Mouse (Mus musculus): Measurements from ENCODE around the gene C1ql1. TPM values are rescaled to one million over a fixed set of nuclear protein-coding genes. Genes with fewer than 3 reads are reported as not detected.

The C1ql1 gene
- polyA plus RNA-seq (2014; fragmentation: Illumina TruSeq; extraction: RNeasy Lipid Tissue Mini Kit (QIAGEN cat#74804); ENCODE audit: low read depth, low replicate concordance), result not detected

DNA sequence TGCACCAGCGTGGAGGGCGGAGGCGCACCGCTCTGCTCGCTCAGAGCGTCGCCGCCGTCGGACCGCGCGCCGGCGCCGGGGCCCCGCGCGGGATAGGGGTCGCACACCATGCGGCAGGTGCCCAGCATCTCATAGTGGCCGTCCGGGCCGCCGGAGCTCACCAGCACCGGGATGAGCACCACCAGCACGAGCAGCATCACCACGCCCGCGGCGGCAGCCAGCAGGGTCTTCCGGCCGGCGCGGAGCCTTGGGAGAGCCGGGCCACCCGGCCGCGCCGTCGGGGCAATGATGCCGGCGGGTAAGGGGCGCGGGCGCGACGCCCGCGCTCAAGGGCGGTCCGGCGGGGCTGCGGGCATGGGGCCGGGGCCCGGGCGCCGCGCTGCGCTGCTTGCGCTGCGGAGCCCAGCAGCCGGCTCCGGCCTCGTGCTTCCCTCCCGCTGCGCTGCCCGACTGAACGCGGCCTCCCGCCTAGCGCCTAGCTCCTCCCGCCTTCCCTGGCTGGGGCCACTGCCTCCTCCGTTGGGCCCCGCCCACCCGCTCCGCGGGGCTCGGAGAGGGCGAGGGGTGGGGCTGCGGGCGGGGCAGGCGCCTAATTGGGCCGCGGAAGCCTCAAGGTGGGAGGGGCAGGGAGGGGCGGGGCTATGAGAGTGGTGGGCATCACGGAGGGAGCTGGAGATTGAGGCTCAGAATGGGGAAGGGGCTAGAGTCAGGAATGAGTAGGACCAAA is at the start of gene C1ql1:
Gene C1ql1 (minus strand): TSS at position 424 of the 727 bp plus-strand sequence.

DNA sequence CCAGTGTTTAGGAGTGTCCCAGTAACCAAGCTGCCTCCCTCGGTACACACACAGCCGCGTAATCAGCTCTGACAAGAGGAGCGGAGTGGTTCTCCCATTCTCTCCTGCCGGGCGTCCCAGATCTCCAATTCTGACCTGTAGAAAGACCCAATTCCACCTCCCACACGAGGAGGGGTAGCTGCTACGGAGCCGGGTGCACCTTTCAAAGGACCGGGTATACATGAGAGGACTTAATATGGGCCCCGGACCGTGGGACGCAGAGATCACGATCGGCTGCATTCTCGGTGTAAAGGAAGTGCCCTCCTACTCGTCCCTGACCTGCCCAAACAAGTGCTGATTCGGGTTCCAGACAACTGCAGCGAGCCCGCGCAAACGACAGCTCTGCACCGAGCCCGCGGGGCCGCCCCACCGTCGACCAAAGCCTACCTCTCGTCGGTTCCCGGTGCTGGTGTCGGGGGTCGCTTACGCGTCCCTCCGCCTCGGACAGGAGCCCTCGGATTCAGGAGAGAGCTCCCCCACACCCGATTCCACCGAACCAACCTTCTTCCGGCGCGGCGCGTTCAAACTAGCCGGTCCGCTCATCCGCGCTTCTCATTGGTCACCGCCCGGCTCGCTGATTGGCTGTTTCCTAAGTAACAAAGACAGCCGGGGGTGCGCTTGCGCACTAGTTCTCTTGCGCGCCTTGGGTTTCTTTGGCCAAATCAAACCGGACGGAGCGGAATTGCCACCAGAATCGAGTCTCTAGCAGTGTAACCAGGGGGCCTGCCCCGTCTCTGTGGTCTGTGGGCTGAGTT is 21.7 kb downstream of the C1ql1 start, which contains the start of gene Kif18b:
Gene Kif18b (minus strand): TSS at position 568 of the 794 bp plus-strand sequence.

DNA sequence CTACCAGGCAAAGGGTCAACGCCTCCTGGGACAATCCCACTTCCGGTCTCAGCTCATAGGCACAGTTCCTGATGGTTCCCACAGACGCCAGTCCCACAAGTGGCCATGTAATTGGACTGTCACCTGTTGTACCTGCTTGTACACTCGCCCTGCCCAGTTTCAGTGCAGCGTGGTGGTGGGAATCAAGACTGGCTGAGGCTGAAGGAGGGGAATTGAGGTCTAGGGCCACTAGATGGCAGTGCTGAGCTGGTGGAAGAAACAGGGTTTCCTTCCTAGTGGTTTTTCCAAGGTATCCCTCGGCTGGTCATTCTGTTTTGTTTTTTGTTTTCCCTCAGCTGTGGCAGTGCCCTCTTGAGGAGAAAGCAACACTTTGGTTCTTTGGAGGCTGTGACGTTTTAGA is 45.7 kb downstream of the C1ql1 start, which contains the start of gene Gfap:
Gene Gfap (minus strand): TSS at position 150 of the 400 bp plus-strand sequence.

Other genes starting within 250 kb of the C1ql1 start
- 44.8 TPM for gene Ccdc43, start 248.9 kb downstream of the C1ql1 start, polyA plus RNA-seq (2014; fragmentation: Illumina TruSeq; extraction: RNeasy Lipid Tissue Mini Kit (QIAGEN cat#74804); ENCODE audit: low read depth, low replicate concordance)
- gene Adam11, start 185.2 kb downstream of the C1ql1 start, polyA plus RNA-seq (2014; fragmentation: Illumina TruSeq; extraction: RNeasy Lipid Tissue Mini Kit (QIAGEN cat#74804); ENCODE audit: low read depth, low replicate concordance), result 1.1 TPM
- gene Gjc1, start 127.0 kb downstream of the C1ql1 start, polyA plus RNA-seq (2014; fragmentation: Illumina TruSeq; extraction: RNeasy Lipid Tissue Mini Kit (QIAGEN cat#74804); ENCODE audit: low read depth, low replicate concordance), result 10.1 TPM
- gene Higd1b, start 110.8 kb downstream of the C1ql1 start, polyA plus RNA-seq (2014; fragmentation: Illumina TruSeq; extraction: RNeasy Lipid Tissue Mini Kit (QIAGEN cat#74804); ENCODE audit: low read depth, low replicate concordance), result not detected
- 29.3 TPM for gene Eftud2, start 65.7 kb downstream of the C1ql1 start, polyA plus RNA-seq (2014; fragmentation: Illumina TruSeq; extraction: RNeasy Lipid Tissue Mini Kit (QIAGEN cat#74804); ENCODE audit: low read depth, low replicate concordance)
- not detected for gene Ccdc103, start 65.5 kb downstream of the C1ql1 start, polyA plus RNA-seq (2014; fragmentation: Illumina TruSeq; extraction: RNeasy Lipid Tissue Mini Kit (QIAGEN cat#74804); ENCODE audit: low read depth, low replicate concordance)
- not detected for gene Fam187a, start 61.5 kb downstream of the C1ql1 start, polyA plus RNA-seq (2014; fragmentation: Illumina TruSeq; extraction: RNeasy Lipid Tissue Mini Kit (QIAGEN cat#74804); ENCODE audit: low read depth, low replicate concordance)
- 0.73 TPM for gene Gfap, start 45.8 kb downstream of the C1ql1 start, polyA plus RNA-seq (2014; fragmentation: Illumina TruSeq; extraction: RNeasy Lipid Tissue Mini Kit (QIAGEN cat#74804); ENCODE audit: low read depth, low replicate concordance)
- 0.41 TPM for gene Kif18b, start 21.6 kb downstream of the C1ql1 start, polyA plus RNA-seq (2014; fragmentation: Illumina TruSeq; extraction: RNeasy Lipid Tissue Mini Kit (QIAGEN cat#74804); ENCODE audit: low read depth, low replicate concordance)
- gene Nmt1, start 81.5 kb upstream of the C1ql1 start, polyA plus RNA-seq (2014; fragmentation: Illumina TruSeq; extraction: RNeasy Lipid Tissue Mini Kit (QIAGEN cat#74804); ENCODE audit: low read depth, low replicate concordance), result 9.1 TPM
- 5.0 TPM for gene Dcakd, start 81.6 kb upstream of the C1ql1 start, polyA plus RNA-seq (2014; fragmentation: Illumina TruSeq; extraction: RNeasy Lipid Tissue Mini Kit (QIAGEN cat#74804); ENCODE audit: low read depth, low replicate concordance)
- not detected for gene Plcd3, start 155.0 kb upstream of the C1ql1 start, polyA plus RNA-seq (2014; fragmentation: Illumina TruSeq; extraction: RNeasy Lipid Tissue Mini Kit (QIAGEN cat#74804); ENCODE audit: low read depth, low replicate concordance)
- 2.9 TPM for gene Acbd4, start 155.0 kb upstream of the C1ql1 start, polyA plus RNA-seq (2014; fragmentation: Illumina TruSeq; extraction: RNeasy Lipid Tissue Mini Kit (QIAGEN cat#74804); ENCODE audit: low read depth, low replicate concordance)
- 38.3 TPM for gene Hexim1, start 169.5 kb upstream of the C1ql1 start, polyA plus RNA-seq (2014; fragmentation: Illumina TruSeq; extraction: RNeasy Lipid Tissue Mini Kit (QIAGEN cat#74804); ENCODE audit: low read depth, low replicate concordance)
- 0.38 TPM for gene Hexim2, start 185.7 kb upstream of the C1ql1 start, polyA plus RNA-seq (2014; fragmentation: Illumina TruSeq; extraction: RNeasy Lipid Tissue Mini Kit (QIAGEN cat#74804); ENCODE audit: low read depth, low replicate concordance)
- gene Fmnl1, start 224.4 kb upstream of the C1ql1 start, polyA plus RNA-seq (2014; fragmentation: Illumina TruSeq; extraction: RNeasy Lipid Tissue Mini Kit (QIAGEN cat#74804); ENCODE audit: low read depth, low replicate concordance), result 0.41 TPM